Mouse (Mus musculus): ENCODE results near the gene Cldn5.
A peak's percentile ranks its signal among the peaks of the same experiment; 100 is the strongest.

Gene Cldn5

DNA sequence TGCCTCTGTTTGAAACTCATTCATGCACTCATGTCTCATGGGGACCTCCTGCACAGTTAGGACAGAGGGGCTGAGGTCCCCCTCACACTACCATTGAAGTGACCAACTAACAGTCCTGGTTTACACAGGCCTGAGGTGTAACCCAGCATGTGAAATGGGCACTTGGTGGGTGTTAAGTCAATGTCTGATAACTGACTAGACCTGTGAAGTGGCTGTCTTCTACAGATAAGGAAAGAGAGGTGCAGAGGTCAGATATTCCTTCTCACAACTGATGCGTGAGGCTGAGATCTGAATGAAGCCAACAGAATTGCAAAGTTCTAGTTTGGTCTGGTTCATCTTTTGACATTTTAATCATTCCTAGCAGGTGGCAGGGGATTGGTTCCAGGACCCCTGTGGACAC lies 8.8 kb downstream of the Cldn5 start:
- peak; percentile 14 for DNase-seq (ENCODE audit: low spot score)

DNA sequence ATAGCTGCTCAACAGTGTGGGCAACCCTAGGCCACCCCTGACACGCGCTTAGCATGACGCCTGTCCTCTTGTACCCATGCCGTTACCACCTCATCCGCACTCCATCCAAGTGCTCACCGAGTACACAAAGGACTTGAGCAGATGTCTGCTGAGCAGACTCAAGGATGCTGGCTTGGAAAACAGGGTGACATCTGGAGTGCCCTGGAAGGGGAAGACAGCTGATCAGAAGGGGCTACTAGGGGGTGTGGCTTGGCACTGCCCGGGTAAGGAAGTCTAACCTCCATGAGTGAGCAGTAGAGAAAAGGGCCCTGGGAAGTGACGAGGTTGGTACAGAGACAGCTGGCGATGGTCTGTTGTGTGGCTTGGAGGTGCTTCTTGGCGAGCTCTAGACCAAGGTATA lies 10.0 kb downstream of the Cldn5 start:
- no peak for DNase-seq (ENCODE audit: low spot score)

- DNase-seq (ENCODE audit: low spot score): no peak
Measured at GRCm38 (mm10) chr16:18788627-18789406, 12.2 kb downstream of the Cldn5 start.

GRCm38 (mm10) chr16:18795223-18795899 lies 18.7 kb downstream of the Cldn5 start:
- no peak for DNase-seq (ENCODE audit: low spot score)

DNA sequence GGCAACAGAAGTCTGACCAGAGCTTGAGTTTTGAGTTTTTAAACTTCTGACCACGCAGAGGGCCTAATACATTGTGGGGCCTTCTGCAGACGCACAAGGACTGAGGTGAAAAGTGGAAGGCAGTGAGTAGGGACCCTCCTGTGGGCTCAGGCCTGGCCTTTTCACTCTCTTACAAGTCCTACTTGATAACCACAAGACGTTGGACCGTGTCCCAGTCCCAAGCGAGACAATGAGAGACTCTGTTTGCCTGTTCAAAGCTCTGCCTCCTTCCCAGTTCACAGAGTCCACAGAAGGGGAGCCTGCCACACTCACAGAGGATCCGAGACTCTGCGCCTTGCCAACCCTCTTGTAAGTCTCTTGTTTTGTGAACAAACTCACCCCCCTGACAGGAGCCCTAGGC lies 20.0 kb downstream of the Cldn5 start:
- no peak for DNase-seq (ENCODE audit: low spot score)

DNA sequence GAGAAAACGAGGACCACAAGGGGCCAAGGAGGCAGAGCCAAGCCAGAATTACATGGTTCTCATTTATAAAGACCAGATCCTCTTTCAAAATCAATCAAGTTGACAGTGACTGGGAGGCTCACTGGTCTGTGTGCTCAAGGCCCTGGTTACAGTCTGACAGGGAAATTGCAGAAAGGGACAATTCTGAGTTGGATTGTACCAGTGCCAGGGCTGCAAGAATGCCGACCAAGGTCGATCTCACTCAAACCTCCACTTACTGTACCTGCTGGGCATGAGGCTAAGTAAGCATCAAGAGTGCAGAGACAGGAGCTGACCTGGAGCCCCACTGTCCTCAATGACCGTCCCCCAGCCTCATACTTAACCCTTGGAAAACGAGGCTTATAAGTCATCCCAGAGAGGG lies 21.5 kb downstream of the Cldn5 start:
- no peak for DNase-seq (ENCODE audit: low spot score)

DNA sequence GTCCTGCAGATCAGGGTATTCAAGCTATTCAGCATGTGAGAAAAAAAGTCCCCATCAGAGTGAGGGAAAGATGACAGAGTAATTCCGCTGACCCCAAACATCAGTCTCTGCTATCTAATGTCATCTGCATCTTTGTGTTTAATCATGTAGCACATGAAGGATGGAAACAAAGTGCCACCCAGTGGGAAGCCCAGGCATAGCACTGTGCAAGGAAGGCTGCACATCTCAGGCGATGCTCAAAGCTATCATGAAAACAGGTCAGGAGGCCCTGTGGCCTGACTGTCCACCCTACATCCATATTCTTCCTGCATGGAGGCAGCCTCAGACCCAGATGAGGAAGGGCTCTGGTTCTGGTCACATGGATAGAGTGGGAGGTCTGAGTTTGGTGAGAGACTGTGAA lies 22.2 kb downstream of the Cldn5 start:
- DNase-seq (ENCODE audit: low spot score): no peak

GRCm38 (mm10) chr16:18805746-18806145 lies 29.1 kb downstream of the Cldn5 start:
- DNase-seq (ENCODE audit: low spot score): no peak

GRCm38 (mm10) chr16:18809001-18809400 lies 32.4 kb downstream of the Cldn5 start:
- no peak for DNase-seq (ENCODE audit: low spot score)

GRCm38 (mm10) chr16:18811032-18811431 lies 34.4 kb downstream of the Cldn5 start:
- DNase-seq (ENCODE audit: low spot score): no peak

GRCm38 (mm10) chr16:18811468-18812384 lies 35.1 kb downstream of the Cldn5 start, which contains the start of the genes Ufd1 and Cdc45:
Ufd1 (plus strand) TSS chr16:18811779.
Cdc45 (minus strand) TSS chr16:18811987.
- peak; percentile 80 for DNase-seq (ENCODE audit: low spot score)

DNA sequence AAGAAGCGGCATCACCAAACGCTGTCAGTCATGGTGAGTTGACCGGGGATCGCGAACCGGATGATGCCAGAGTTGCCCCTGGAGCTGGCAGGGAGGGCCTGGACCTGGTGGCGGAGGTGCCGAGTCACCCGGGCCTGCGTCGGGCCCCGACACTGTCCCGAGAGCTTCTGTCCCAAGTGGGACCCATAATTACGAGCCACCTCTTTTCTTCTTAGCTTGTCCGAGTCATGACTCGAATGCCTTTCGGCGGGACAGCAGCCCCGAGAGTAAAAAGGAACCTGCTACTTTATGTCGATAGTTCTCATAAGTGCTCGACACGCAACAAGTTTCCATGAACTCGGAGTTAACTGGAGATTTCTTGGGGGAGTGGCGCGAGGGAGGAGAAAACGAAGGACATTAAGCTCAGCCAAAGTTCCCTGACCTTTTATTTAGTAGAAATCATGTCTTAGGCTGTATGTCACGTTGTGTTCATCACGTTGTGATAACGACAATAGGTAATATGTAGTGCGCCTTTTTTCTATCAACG lies 35.8 kb downstream of the Cldn5 start:
- DNase-seq (ENCODE audit: low spot score): no peak

DNA sequence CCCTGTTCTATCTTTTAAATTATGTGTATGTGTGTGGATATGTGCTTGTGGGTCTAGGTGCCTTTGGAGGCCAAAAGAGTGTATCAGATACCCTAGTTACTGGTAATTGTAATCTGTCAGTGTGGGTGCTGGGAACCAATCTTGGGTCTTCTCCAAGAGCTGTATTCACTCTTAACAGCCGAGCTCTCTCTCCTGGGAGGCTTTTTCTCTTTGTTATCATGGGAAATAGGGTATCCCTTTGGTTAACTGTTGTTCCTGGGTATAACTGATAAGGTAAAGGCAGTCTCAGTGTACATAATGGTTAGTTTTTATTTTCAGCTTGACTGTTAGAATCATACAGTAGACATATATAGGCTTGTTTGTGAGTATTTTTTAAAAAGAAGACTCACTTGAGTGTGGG lies 45.7 kb downstream of the Cldn5 start:
- DNase-seq (ENCODE audit: low spot score): no peak

DNA sequence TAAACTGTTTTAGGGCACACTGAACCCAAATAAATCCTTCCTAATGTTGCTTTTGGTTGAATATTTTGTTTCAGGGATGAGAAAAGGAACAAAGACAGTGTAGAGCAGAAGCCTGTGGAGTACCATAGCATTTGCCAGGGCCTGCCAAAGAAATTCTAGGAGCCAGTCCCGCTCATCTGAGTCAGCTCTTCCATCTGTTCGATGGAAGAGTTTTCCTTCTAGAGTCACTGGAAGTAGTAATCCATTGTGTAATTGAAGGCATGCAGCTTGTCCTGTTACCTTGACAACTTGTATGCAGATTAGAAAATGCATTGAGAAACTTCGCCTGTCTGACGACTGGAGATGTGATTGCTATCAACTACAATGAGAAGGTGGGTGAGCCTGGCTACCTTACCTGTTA lies 46.3 kb downstream of the Cldn5 start:
- DNase-seq (ENCODE audit: low spot score): no peak

All from spleen, adult 12 weeks (tissue).